Mouse (Mus musculus): Measurements from ENCODE around the gene Nrxn1. TPM values are rescaled to one million over a fixed set of nuclear protein-coding genes. Genes with fewer than 3 reads are reported as not detected.

The Nrxn1 gene
- polyA plus RNA-seq, 1 experiment from 2014 or later = 6.1 TPM

- Histone ChIP-seq H3K9ac (replicated peaks; ENCODE audit: low read depth, low read length) (no peak overlapping the region), H3K27ac (ENCODE audit: low read length) (no peak overlapping the region), H3K4me3 (ENCODE audit: low read depth, low read length) (no peak overlapping the region), H3K36me3 (ENCODE audit: control insufficient read depth, insufficient read depth, low read length) (no peaks in the 10 kb centered on the region), H3K4me1 (ENCODE audit: control insufficient read depth, insufficient read depth, low read length) (no peaks in the 10 kb centered on the region), H3K9me3 (ENCODE audit: control insufficient read depth, low read depth, low read length) (0 out of 2 replicates have a peak, but pooled peaks cover 5% of the 10 kb centered on the region), H3K27me3 (ENCODE audit: control insufficient read depth, insufficient read depth, low read length) (no peaks in the 10 kb centered on the region), H3K4me2 (replicated peaks; ENCODE audit: low read depth, low read length) (no peak overlapping the region)
- WGBS = 61% methylated on average over 78 of the region's 82 CpGs
- no peak; the same call in 1 of the 2 replicates for ATAC-seq (ENCODE audit: insufficient number of reproducible peaks, insufficient read depth, low FRiP score, low read depth)
These were observed 4.7 kb downstream of the Nrxn1 start for GRCm38 (mm10) chr17:91088037-91088715.

GRCm38 (mm10) chr17:91086412-91086811, 6.5 kb downstream of the Nrxn1 start:
- H3K4me1 ChIP-seq (ENCODE audit: control insufficient read depth, insufficient read depth, low read length) = no peaks in the 10 kb centered on the region
- no peak for ATAC-seq (ENCODE audit: insufficient number of reproducible peaks, insufficient read depth, low FRiP score, low read depth)
- H3K4me2 ChIP-seq (replicated peaks; ENCODE audit: low read depth, low read length) = no peak overlapping the region
- 0 out of 2 replicates have a peak, but pooled peaks cover 5% of the 10 kb centered on the region for H3K9me3 ChIP-seq (ENCODE audit: control insufficient read depth, low read depth, low read length)
- H3K27me3 ChIP-seq (ENCODE audit: control insufficient read depth, insufficient read depth, low read length) = no peaks in the 10 kb centered on the region
- H3K36me3 ChIP-seq (ENCODE audit: control insufficient read depth, insufficient read depth, low read length) = no peaks in the 10 kb centered on the region
- 95% methylated on average over 1 of the region's 1 CpGs for WGBS
- H3K9ac ChIP-seq (replicated peaks; ENCODE audit: low read depth, low read length) = no peak overlapping the region
- H3K27ac ChIP-seq (ENCODE audit: low read length) = no peak overlapping the region
- H3K4me3 ChIP-seq (ENCODE audit: low read depth, low read length) = no peak overlapping the region

GRCm38 (mm10) chr17:91085416-91085815, 7.5 kb downstream of the Nrxn1 start:
- Histone ChIP-seq H3K4me1 (ENCODE audit: control insufficient read depth, insufficient read depth, low read length) (no peaks in the 10 kb centered on the region), H3K27ac (ENCODE audit: low read length) (no peak overlapping the region), H3K4me3 (ENCODE audit: low read depth, low read length) (no peak overlapping the region), H3K36me3 (ENCODE audit: control insufficient read depth, insufficient read depth, low read length) (no peaks in the 10 kb centered on the region), H3K9me3 (ENCODE audit: control insufficient read depth, low read depth, low read length) (0 out of 2 replicates have a peak, but pooled peaks cover 5% of the 10 kb centered on the region), H3K9ac (replicated peaks; ENCODE audit: low read depth, low read length) (no peak overlapping the region), H3K4me2 (replicated peaks; ENCODE audit: low read depth, low read length) (no peak overlapping the region), H3K27me3 (ENCODE audit: control insufficient read depth, insufficient read depth, low read length) (no peaks in the 10 kb centered on the region)
- no peak for ATAC-seq (ENCODE audit: insufficient number of reproducible peaks, insufficient read depth, low FRiP score, low read depth)
- 78% methylated on average over 2 of the region's 2 CpGs for WGBS

DNA sequence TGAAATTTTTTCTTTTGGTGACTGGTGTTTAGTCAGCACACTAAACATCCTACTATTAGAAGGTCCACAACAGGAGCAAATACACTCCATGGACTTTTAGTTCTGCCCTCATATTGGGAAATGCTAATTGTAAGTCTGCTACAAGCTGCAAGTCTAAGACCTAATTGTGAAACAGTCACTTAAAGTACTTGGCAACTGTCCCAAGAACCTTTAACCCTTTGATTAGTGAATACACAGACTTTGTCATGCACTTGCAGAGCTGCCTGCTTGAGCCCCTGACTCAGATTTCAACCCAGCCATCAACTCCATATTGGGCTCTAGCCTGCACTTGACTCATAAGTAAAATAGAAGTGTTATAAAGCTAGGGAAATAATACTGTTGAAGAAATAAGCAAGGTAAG, 13.8 kb downstream of the Nrxn1 start:
- Histone ChIP-seq H3K27ac (ENCODE audit: low read length) (no peak overlapping the region), H3K36me3 (ENCODE audit: control insufficient read depth, insufficient read depth, low read length) (no peaks in the 10 kb centered on the region), H3K9ac (replicated peaks; ENCODE audit: low read depth, low read length) (no peak overlapping the region), H3K27me3 (ENCODE audit: control insufficient read depth, insufficient read depth, low read length) (no peaks in the 10 kb centered on the region), H3K4me3 (ENCODE audit: low read depth, low read length) (no peak overlapping the region), H3K4me1 (ENCODE audit: control insufficient read depth, insufficient read depth, low read length) (no peaks in the 10 kb centered on the region), H3K4me2 (replicated peaks; ENCODE audit: low read depth, low read length) (no peak overlapping the region), H3K9me3 (ENCODE audit: control insufficient read depth, low read depth, low read length) (no peaks in the 10 kb centered on the region)
- ATAC-seq (ENCODE audit: insufficient number of reproducible peaks, insufficient read depth, low FRiP score, low read depth) = no peak

- Histone ChIP-seq H3K4me1 (ENCODE audit: control insufficient read depth, insufficient read depth, low read length) (no peaks in the 10 kb centered on the region), H3K9ac (replicated peaks; ENCODE audit: low read depth, low read length) (no peak overlapping the region), H3K9me3 (ENCODE audit: control insufficient read depth, low read depth, low read length) (no peaks in the 10 kb centered on the region), H3K4me2 (replicated peaks; ENCODE audit: low read depth, low read length) (no peak overlapping the region), H3K27me3 (ENCODE audit: control insufficient read depth, insufficient read depth, low read length) (no peaks in the 10 kb centered on the region), H3K36me3 (ENCODE audit: control insufficient read depth, insufficient read depth, low read length) (no peaks in the 10 kb centered on the region), H3K27ac (ENCODE audit: low read length) (no peak overlapping the region), H3K4me3 (ENCODE audit: low read depth, low read length) (no peak overlapping the region)
- 77% methylated on average over 5 of the region's 5 CpGs for WGBS
- ATAC-seq (ENCODE audit: insufficient number of reproducible peaks, insufficient read depth, low FRiP score, low read depth) = no peak
These were observed 18.1 kb downstream of the Nrxn1 start for GRCm38 (mm10) chr17:91074780-91075179.

GRCm38 (mm10) chr17:91033466-91033865, 59.4 kb downstream of the Nrxn1 start:
- no peaks in the 10 kb centered on the region for H3K4me1 ChIP-seq (ENCODE audit: control insufficient read depth, insufficient read depth, low read length)
- H3K27me3 ChIP-seq (ENCODE audit: control insufficient read depth, insufficient read depth, low read length) = no peaks in the 10 kb centered on the region
- no peak overlapping the region for H3K27ac ChIP-seq (ENCODE audit: low read length)
- 70% methylated on average over 7 of the region's 7 CpGs for WGBS
- H3K9ac ChIP-seq (replicated peaks; ENCODE audit: low read depth, low read length) = no peak overlapping the region
- ATAC-seq (ENCODE audit: insufficient number of reproducible peaks, insufficient read depth, low FRiP score, low read depth) = no peak
- no peak overlapping the region for H3K4me2 ChIP-seq (replicated peaks; ENCODE audit: low read depth, low read length)
- H3K4me3 ChIP-seq (ENCODE audit: low read depth, low read length) = no peak overlapping the region
- H3K9me3 ChIP-seq (ENCODE audit: control insufficient read depth, low read depth, low read length) = no peaks in the 10 kb centered on the region
- no peaks in the 10 kb centered on the region for H3K36me3 ChIP-seq (ENCODE audit: control insufficient read depth, insufficient read depth, low read length)

DNA sequence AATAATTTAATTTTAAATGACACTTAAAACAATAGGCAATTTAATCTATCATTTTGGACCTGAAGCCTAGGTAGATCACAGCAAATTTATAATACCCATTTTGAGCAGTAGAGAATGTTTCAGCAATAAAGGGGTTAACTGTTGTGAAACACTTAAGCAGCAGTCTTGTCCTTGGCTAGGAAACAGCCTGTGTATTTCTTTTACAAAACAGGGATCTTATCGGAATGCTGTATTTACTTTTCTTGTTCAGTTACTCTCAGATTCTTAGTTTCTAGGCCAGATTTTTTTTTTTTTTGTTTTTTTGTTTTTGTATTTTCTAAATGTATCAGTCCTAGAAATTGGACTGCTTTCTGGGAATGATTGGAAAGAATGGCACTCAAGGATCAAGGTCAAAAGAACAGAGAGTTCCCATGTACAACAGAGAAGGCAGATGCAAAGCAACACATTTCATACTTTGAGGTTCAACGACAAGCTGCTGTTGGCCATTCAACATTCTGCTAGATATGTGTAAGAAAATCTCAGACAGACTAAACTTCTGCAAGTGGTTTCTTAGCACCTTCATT, 67.7 kb downstream of the Nrxn1 start:
- no peak overlapping the region for H3K9ac ChIP-seq (replicated peaks; ENCODE audit: low read depth, low read length)
- no peaks in the 10 kb centered on the region for H3K36me3 ChIP-seq (ENCODE audit: control insufficient read depth, insufficient read depth, low read length)
- H3K4me2 ChIP-seq (replicated peaks; ENCODE audit: low read depth, low read length) = no peak overlapping the region
- no peaks in the 10 kb centered on the region for H3K27me3 ChIP-seq (ENCODE audit: control insufficient read depth, insufficient read depth, low read length)
- no peak overlapping the region for H3K4me3 ChIP-seq (ENCODE audit: low read depth, low read length)
- H3K27ac ChIP-seq (ENCODE audit: low read length) = no peak overlapping the region
- no peak for ATAC-seq (ENCODE audit: insufficient number of reproducible peaks, insufficient read depth, low FRiP score, low read depth)
- H3K9me3 ChIP-seq (ENCODE audit: control insufficient read depth, low read depth, low read length) = no peaks in the 10 kb centered on the region
- 42% methylated on average over 2 of the region's 2 CpGs for WGBS
- H3K4me1 ChIP-seq (ENCODE audit: control insufficient read depth, insufficient read depth, low read length) = no peaks in the 10 kb centered on the region

DNA sequence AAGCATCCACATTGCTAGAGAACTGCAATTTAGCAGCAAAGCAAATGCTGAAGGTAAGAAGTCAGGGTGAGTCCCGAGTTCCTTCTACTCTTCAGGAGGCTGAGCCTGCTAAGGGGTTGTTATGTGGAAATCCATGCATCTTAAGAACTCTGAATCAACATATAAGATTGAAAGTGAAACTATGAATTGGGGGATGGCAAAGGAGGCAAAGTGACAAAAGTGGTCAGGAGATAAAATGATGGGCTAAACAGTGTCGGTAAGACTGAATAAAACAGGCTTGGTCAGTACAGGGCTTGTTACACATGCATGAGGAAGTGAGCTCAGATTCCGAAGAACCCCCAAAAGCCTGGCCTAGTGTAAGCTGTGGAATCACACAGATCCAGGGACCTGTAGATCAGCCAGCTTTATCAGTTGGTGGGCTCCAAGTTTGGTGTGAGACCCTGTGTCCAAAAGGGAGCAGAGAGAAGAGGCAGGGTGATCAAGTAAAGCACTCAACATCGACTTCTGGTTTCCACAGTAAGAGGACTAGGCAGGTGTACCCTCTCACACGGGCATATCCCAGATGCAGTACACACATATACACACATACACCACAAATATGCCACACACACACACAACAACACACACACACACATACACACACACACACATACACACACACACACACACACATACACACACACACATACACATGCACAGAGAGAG, 85.3 kb downstream of the Nrxn1 start:
- Histone ChIP-seq H3K9ac (replicated peaks; ENCODE audit: low read depth, low read length) (no peak overlapping the region), H3K4me2 (replicated peaks; ENCODE audit: low read depth, low read length) (no peak overlapping the region), H3K4me3 (ENCODE audit: low read depth, low read length) (no peak overlapping the region), H3K27ac (ENCODE audit: low read length) (no peak overlapping the region), H3K4me1 (ENCODE audit: control insufficient read depth, insufficient read depth, low read length) (no peaks in the 10 kb centered on the region), H3K36me3 (ENCODE audit: control insufficient read depth, insufficient read depth, low read length) (no peaks in the 10 kb centered on the region), H3K27me3 (ENCODE audit: control insufficient read depth, insufficient read depth, low read length) (no peaks in the 10 kb centered on the region), H3K9me3 (ENCODE audit: control insufficient read depth, low read depth, low read length) (no peaks in the 10 kb centered on the region)
- WGBS = 78% methylated on average over 5 of the region's 5 CpGs
- ATAC-seq (ENCODE audit: insufficient number of reproducible peaks, insufficient read depth, low FRiP score, low read depth) = no peak

Data from stomach, embryonic 14.5 days (tissue).